Mouse (Mus musculus) midbrain, postnatal 0 days (tissue): ENCODE results near the gene Sae1. TPM values are rescaled to one million over a fixed set of nuclear protein-coding genes. Genes with fewer than 3 reads are reported as not detected.

Experiments
- ATAC-seq: fragments of 200-750 bp; cut with Nextera tagmentation; 2 replicates; pipeline ENCODE4 v1.8.0; 2017; ENCODE audit warnings: moderate number of reproducible peaks, mild to moderate bottlenecking, moderate TSS enrichment, moderate library complexity; ENCODE audit not compliant: low FRiP score
- DNase-seq: peaks from one replicate; pipeline ENCODE4 v3.0.0-alpha.2; 2015; ENCODE audit warnings: low spot score
- H3K27ac ChIP-seq: fragments of 300-500 bp; sonication (generic); 2 replicates; pipeline ENCODE4 v1.5.1; 2014; ENCODE audit warnings: low read depth, mild to moderate bottlenecking, low read length, mixed read lengths
- H3K27me3 ChIP-seq: fragments of 300-500 bp; sonication (generic); 2 replicates; pipeline ENCODE4 v1.6.1; 2014; ENCODE audit warnings: low read length, control low read depth, mixed read lengths; ENCODE audit not compliant: insufficient read depth
- H3K36me3 ChIP-seq: fragments of 300-500 bp; sonication (generic); 2 replicates; pipeline ENCODE4 v1.6.1; 2014; ENCODE audit warnings: low read length, control low read depth, mixed read lengths; ENCODE audit not compliant: insufficient read depth
- H3K4me1 ChIP-seq: fragments of 300-500 bp; sonication (generic); 2 replicates; pipeline ENCODE4 v1.6.1; 2014; ENCODE audit warnings: mild to moderate bottlenecking, control low read depth, antibody characterized with exemption, low read length, mixed read lengths; ENCODE audit not compliant: insufficient read depth
- H3K4me2 ChIP-seq: fragments of 300-500 bp; sonication (generic); 2 replicates; pipeline ENCODE4 v1.6.1; 2014; ENCODE audit warnings: low read depth, mild to moderate bottlenecking, low read length, mixed read lengths; ENCODE audit not compliant: poor library complexity, severe bottlenecking
- H3K4me3 ChIP-seq: fragments of 300-500 bp; sonication (generic); 2 replicates; pipeline ENCODE4 v1.5.1; 2014; ENCODE audit warnings: low read depth, mild to moderate bottlenecking, low read length, moderate library complexity
- H3K9ac ChIP-seq: fragments of 300-500 bp; sonication (generic); replicated peaks from 2 replicates; pipeline ENCODE4 v1.6.1; 2014; ENCODE audit warnings: mild to moderate bottlenecking, low read length, moderate library complexity, mixed read lengths; ENCODE audit not compliant: poor library complexity, severe bottlenecking
- H3K9me3 ChIP-seq: fragments of 300-500 bp; sonication (generic); 2 replicates; pipeline ENCODE4 v1.6.1; 2016; ENCODE audit warnings: low read length, control low read depth
- CTCF ChIP-seq: IDR thresholded peaks from 2 replicates; pipeline ENCODE4 v1.5.1; 2016; ENCODE audit warnings: antibody characterized with exemption, mild to moderate bottlenecking
- WGBS: fragments of 180-500 bp; shearing (Covaris S2); extraction: QIAGEN DNeasy Blood & Tissue Kit; methylation state at CpG from one replicate; pipeline ENCODE4 v1.1.7; 2014; 5-methylcytosine and 5-hydroxymethylcytosine counted together
- polyA plus RNA-seq: library from polyadenylated mRNA; unstranded; fragments of >200 nt; fragmentation: Nextera tagmentation; extraction: Ambion mirVana; gene quantifications from 2 replicates; pipeline ENCODE4 v1.2.1, GENCODE M21; 2015
- total RNA-seq: library from RNA; depleted of rRNA; stranded (reverse); fragments of >200 nt; gene quantifications from 2 replicates; pipeline ENCODE4 v1.2.3, GENCODE M21; 2014

The Sae1 gene
- total and polyA plus RNA-seq, 2 experiments from 2014 or later = 84.6 to 195 TPM

GRCm38 (mm10) chr7:16286026-16286961 lies 101.3 kb downstream of the Sae1 start, which contains the start of gene Ccdc9:
Ccdc9 (minus strand) TSS chr7:16286795.
- peak within 1 kb of the TSS; percentile 52 for H3K4me3 ChIP-seq

GRCm38 (mm10) chr7:16285450-16286025 lies 102.1 kb downstream of the Sae1 start:
- Histone ChIP-seq H3K9me3 (no peaks in the 10 kb centered on the region), H3K4me2 (peak overlapping the region; percentile 59), H3K27me3 (no peaks in the 10 kb centered on the region), H3K4me1 (0 out of 2 replicates have a peak, but pooled peaks cover 6% of the 10 kb centered on the region), H3K4me3 (peak overlapping the region; percentile 52), H3K27ac (0 out of 2 replicates have a peak overlapping the region, but pooled peaks have one; percentile 85), H3K9ac (no peak overlapping the region), H3K36me3 (peaks cover 25% of the 10 kb centered on the region)
- WGBS = 4% methylated on average over 14 of the region's 14 CpGs
- no peak for TF ChIP-seq CTCF
- ATAC-seq (peak; percentile 41), DNase-seq (no peak)

More at GRCm38 (mm10) chr7:16286026-16286961, 101.3 kb downstream of the Sae1 start, which contains the start of gene Ccdc9:
- peak within 1 kb of the TSS; percentile 59 for H3K4me2 ChIP-seq
- H3K36me3 ChIP-seq = peaks cover 17% of the 10 kb centered on the region
- H3K27ac ChIP-seq = peak within 1 kb of the TSS; percentile 85
- peak; percentile 95 for ATAC-seq
- H3K9ac ChIP-seq = peak within 1 kb of the TSS; percentile 57
- DNase-seq = peak; percentile 99
- 0 out of 2 replicates have a peak, but pooled peaks cover 6% of the 10 kb centered on the region for H3K4me1 ChIP-seq
- H3K9me3 ChIP-seq = no peaks in the 10 kb centered on the region
- under 1% methylated on average over 64 of the region's 70 CpGs for WGBS
- no peak; the same call in 1 of the 2 replicates for TF ChIP-seq CTCF
- no peaks in the 10 kb centered on the region for H3K27me3 ChIP-seq

- H3K27me3 ChIP-seq = no peaks in the 10 kb centered on the region
- peaks cover 27% of the 10 kb centered on the region for H3K36me3 ChIP-seq
- no peak overlapping the region for H3K4me3 ChIP-seq
- H3K9me3 ChIP-seq = no peaks in the 10 kb centered on the region
- WGBS = 70% methylated on average over 9 of the region's 9 CpGs
- no peak overlapping the region for H3K27ac ChIP-seq
- H3K4me2 ChIP-seq = no peak overlapping the region
- ATAC-seq (no peak), DNase-seq (no peak)
- H3K4me1 ChIP-seq = 0 out of 2 replicates have a peak, but pooled peaks cover 6% of the 10 kb centered on the region
- no peak overlapping the region for H3K9ac ChIP-seq
- no peak for TF ChIP-seq CTCF
Measured at GRCm38 (mm10) chr7:16284904-16285303, 102.7 kb downstream of the Sae1 start.

- H3K9ac ChIP-seq = no peak overlapping the region
Measured at GRCm38 (mm10) chr7:16284001-16284400, 103.6 kb downstream of the Sae1 start.

GRCm38 (mm10) chr7:16282334-16282733 lies 105.3 kb downstream of the Sae1 start:
- H3K36me3 ChIP-seq = peaks cover 32% of the 10 kb centered on the region
- TF ChIP-seq CTCF = no peak
- H3K27me3 ChIP-seq = no peaks in the 10 kb centered on the region
- no peak overlapping the region for H3K27ac ChIP-seq
- H3K4me1 ChIP-seq = 0 out of 2 replicates have a peak, but pooled peaks cover 6% of the 10 kb centered on the region
- H3K9ac ChIP-seq = no peak overlapping the region
- no peak overlapping the region for H3K4me3 ChIP-seq
- ATAC-seq (no peak), DNase-seq (no peak)
- 95% methylated on average over 11 of the region's 13 CpGs for WGBS
- no peak overlapping the region for H3K4me2 ChIP-seq
- no peaks in the 10 kb centered on the region for H3K9me3 ChIP-seq

More at GRCm38 (mm10) chr7:16284001-16284400, 103.6 kb downstream of the Sae1 start:
- Histone ChIP-seq H3K4me3 (no peak overlapping the region), H3K36me3 (peaks cover 27% of the 10 kb centered on the region), H3K9me3 (no peaks in the 10 kb centered on the region), H3K4me1 (0 out of 2 replicates have a peak, but pooled peaks cover 6% of the 10 kb centered on the region), H3K4me2 (no peak overlapping the region), H3K27me3 (no peaks in the 10 kb centered on the region), H3K27ac (no peak overlapping the region)
- TF ChIP-seq CTCF = no peak
- WGBS = 93% methylated on average over 8 of the region's 8 CpGs
- no peak for DNase-seq
- ATAC-seq = no peak
